Mouse (Mus musculus): ENCODE measurements at regions not wholly inside any gene's neighbourhood (a gene's known extent, or its start where the extent isn't known, plus 50 kb on each side); places are given as distances from the start of the nearest gene placed in this dataset.

DNA sequence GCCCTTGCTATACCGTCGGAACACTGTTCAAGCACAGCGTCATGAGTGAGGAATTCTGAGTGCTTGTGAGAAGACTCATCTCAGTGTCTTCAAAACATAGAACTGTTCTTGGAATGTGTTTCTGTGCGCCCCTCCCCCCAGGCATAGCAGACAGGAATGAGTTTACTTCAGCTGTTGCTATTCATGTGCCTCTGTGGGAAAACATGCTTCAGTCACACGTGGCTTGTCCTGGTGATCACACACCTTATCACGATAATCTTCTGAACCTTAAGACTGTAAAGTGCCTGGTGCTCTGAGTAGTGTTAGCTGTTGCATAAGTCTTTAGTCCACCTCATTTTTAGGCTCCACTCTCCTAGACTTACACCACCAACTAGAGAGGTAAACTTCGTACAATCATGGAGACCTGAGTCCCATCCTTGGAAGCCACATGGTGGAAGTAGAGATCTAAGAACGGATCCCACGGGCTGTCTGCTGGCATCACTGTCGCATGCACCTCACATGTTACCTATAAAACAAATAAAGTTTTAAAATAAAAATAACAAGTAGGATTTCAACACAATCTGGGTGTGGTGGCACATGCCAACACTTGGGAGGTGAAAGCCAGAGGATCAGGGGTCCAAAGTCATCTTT is 1143.8 kb downstream of the 4930447A16Rik start:
- no peak for DNase-seq

GRCm38 (mm10) chr15:38570144-38570543 is 1144.8 kb downstream of the 4930447A16Rik start:
- no peak for DNase-seq

DNA sequence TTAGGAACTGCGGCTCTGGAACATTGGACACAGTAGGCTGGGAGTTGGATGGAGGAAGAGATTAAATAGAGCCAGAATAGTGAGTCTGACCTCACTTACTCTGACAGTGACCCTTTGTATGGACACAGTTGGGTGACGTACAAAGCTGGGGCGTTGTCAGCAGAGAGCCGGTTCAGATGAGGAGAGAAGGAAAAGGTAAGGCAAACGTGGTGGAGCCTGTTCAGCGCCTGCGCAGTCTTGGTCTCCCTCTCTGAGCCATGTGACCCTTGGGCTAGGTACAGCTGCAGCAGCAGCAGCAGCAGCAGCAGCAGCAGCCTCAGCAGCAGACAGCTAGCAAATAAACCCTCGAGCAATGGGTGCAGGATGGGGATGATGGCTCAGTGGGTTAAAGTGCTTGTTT is 1145.4 kb downstream of the 4930447A16Rik start:
- DNase-seq = no peak

DNA sequence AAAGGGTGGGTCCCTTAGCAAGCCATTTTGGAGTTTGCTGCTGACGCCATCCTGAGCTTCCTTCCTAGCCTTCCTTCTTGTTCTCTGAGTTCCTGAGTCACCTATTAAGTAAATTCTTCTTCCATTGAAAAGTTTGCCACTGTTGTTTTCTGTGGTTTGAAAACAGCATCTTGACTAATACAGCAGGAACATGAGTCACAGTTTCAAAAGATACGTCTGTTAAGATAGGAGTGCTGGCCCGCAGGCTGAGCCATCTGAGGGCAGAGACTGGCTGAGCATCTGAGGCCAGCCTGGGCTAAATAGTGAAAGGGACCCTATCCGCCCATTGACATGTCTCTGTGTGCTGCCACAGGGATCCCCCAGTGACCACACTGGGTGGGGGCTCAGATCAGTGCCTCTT is 1147.3 kb downstream of the 4930447A16Rik start:
- no peak for DNase-seq

GRCm38 (mm10) chr15:38574447-38574846 is 1149.1 kb downstream of the 4930447A16Rik start:
- DNase-seq = no peak

GRCm38 (mm10) chr15:38575254-38575653 is 1149.9 kb downstream of the 4930447A16Rik start:
- DNase-seq = no peak

DNA sequence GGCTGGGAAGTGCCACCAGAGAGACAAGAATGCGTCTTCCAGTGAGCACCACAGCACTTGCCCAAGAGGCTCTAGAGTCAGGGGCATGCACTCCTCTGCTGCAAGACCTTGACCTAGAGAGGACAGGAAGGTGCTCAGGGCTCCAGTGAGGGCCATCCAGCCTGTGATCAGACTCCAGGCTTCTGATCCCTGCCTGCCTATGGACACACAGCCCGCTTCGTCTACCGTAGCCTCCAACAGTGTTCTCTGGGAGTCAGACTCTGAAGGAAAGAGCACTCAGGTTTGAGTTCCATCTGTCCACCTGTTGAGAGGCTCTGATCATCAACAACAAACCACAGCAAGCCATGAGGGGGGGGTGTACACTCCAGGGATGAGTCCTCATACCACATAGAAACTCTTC is 1152.3 kb downstream of the 4930447A16Rik start:
- no peak for DNase-seq

DNA sequence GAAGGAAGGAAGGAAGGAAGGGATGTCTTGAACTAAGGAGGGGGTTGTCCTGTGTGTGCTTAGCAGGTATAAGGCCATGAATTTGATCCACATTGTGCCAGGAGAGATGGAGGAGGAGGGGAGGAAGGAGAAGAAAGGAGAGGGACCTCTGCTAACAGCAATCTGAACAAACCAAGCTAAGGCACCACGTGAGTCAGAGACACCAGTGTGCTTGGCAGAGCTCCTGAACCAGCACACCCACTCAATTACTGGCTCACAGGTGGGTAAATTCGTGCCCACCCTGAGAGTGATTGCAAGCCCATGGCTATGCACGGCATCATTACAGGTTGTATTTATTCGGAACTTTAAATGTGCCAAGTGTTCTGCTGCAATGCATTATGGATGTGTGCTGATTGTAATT is 1154.1 kb downstream of the 4930447A16Rik start:
- DNase-seq = no peak

DNA sequence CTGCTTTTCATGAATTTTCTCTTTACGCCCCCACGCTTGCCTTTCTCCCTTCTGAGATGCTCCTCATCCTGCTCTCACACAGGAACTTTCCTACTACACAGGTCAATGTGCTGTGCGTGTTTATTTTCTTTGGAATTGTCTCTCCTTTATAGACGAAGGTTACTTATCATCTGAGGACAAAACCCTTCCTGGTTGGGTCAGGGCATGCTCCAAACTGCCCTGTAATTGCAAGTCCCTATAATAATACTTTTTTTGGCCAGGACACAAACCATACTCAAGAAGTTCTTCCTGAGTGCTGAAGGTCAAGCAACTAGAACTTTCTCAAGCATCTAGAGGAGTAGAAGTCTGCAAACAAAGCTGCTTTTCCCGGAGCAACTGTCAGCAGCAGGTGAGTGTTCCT is 1158.1 kb downstream of the 4930447A16Rik start:
- no peak for DNase-seq

DNA sequence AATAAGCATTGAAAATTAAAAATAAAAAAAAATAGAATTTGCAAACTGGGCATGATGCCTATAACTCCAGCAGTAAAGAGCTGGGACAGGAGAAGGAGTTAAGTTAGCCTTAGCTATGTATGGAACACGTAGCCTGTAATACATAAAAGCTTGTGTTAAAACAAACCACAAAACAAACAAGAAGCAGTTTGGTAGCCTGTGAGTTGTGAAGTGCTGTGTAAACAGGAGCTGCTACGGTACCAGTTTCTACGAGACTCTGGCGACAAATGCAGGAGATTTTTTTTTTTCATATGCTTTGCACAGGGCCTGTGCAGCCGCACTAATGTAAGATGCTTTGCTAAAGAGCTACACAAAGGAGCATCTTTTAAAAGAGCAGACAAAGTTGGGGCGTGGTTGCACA is 1159.1 kb downstream of the 4930447A16Rik start:
- DNase-seq = no peak

GRCm38 (mm10) chr15:38585610-38586009 is 1160.3 kb downstream of the 4930447A16Rik start:
- DNase-seq = no peak

GRCm38 (mm10) chr15:38586594-38586993 is 1161.2 kb downstream of the 4930447A16Rik start:
- no peak for DNase-seq

GRCm38 (mm10) chr15:38588268-38588667 is 1162.9 kb downstream of the 4930447A16Rik start:
- DNase-seq = no peak

DNA sequence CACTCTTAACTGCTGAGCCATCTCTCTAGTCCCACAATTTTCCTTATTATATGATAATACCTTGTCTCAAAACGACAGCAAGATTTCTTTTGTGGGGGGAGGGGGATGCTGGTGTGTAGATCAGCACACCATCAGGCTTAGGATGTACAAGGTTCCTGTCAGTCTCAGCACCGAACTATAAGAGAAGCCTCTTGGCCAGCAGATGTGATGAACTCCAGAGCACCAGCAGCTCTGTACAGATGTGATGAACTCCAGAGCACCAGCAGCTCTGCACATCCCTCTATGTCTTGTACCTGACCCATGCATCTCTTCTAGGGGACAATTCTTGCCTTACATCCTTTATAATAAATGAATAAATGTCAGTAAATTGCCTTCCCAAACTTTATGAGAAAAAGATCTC is 1163.7 kb downstream of the 4930447A16Rik start:
- DNase-seq = no peak

- no peak for DNase-seq
These were observed 1164.3 kb downstream of the 4930447A16Rik start for GRCm38 (mm10) chr15:38589675-38590074.

- DNase-seq = peak; percentile 29
These were observed 1168.7 kb downstream of the 4930447A16Rik start for GRCm38 (mm10) chr15:38594095-38594494.

DNA sequence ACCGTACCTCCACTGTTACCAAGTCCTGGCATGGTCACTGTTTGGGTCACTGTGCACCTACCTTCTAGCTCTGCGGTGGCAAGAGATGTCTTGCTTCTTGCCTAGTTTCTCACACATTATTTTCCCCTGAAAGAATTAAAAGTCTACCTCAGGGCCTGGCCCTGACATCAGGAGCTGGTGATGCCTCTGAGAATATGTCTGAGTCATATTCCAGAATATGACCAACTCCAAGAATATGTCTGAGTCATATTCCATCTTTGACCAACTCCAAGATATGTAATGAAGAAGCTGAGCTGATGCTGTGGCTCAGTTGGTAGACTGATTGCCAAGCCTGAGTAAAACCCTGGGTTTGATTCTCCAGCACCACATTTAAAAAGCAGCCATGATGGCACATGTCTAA is 1169.4 kb downstream of the 4930447A16Rik start:
- no peak for DNase-seq

DNA sequence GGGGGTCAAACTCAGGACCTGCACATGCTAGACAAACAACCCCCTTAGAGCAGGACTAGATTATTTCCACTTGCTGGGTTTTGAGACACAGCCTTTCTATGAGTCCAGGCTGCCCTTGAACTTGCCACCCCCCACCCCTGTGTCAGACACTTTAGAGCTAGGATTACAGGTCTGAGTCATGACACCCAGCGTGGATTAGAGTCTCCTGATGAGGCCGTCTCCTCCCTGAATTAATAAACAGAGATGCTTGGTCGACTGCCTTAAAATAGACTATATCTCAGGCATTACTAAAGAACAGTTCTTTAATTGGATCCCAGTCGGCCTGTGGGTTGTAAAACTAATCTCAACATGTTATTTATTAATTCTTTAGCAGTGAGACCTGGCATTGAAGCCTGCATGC is 1170.5 kb downstream of the 4930447A16Rik start:
- no peak for DNase-seq

- DNase-seq = no peak
These were observed 1172.1 kb downstream of the 4930447A16Rik start for GRCm38 (mm10) chr15:38597458-38597857.

GRCm38 (mm10) chr15:38601436-38601835 is 1176.1 kb downstream of the 4930447A16Rik start:
- no peak for DNase-seq

- no peak for DNase-seq
These were observed 1177.0 kb downstream of the 4930447A16Rik start for GRCm38 (mm10) chr15:38602187-38602870.

DNA sequence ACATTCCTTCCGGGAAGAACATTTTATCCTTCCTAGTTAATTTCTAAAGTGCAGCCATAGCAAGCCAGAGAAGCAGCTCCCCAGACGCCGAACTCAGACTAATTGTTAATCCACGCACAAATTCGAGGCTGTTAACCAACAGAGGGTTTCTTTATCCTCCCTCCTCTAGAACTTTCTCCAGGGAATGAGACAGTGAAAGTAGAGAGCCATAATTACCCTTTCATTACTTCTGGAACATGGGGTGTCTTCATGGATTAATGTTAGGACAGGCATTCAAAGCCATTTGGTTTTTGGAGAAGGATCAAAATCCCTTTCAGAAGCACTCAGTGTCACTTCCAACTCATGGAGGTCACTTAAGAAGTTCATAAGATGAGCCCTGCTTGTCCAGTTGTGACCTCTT is 1178.6 kb downstream of the 4930447A16Rik start:
- no peak for DNase-seq

- no peak for DNase-seq
These were observed 1182.0 kb downstream of the 4930447A16Rik start for GRCm38 (mm10) chr15:38607368-38607767.

DNA sequence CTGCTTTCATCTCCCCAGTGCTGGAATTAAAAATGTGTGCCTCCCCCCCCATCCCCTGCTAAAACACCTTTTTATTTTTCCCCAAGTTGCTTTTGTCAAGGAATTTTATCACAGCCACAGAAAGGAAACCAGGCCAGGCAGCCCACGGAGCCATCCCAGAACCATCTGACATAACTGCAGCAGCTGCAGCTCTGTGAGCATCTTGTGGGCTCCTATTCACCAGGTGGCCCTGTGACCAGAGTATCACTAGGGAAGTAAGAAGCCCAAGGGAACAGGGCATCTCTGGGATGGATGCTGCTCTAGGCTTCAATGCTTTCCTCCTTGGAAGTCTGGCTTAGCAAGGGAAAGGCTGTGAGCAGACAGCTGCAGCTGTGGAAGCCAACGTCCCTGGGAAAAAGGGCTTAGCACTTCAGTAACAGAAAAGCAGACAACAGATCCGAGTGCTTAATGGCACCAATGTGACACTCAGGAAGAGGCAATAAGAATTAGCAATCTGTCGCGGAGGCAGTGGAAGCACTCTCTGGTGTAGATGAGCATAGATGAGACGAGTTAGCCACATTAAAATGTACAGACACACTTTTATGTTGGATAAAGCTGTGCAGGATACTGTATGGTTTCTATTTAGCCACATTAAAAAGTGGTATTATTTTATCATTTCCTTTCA is 1183.0 kb downstream of the 4930447A16Rik start:
- DNase-seq = no peak

All from gastrocnemius, postnatal 10 days (tissue).